In the genomic region with DNA sequence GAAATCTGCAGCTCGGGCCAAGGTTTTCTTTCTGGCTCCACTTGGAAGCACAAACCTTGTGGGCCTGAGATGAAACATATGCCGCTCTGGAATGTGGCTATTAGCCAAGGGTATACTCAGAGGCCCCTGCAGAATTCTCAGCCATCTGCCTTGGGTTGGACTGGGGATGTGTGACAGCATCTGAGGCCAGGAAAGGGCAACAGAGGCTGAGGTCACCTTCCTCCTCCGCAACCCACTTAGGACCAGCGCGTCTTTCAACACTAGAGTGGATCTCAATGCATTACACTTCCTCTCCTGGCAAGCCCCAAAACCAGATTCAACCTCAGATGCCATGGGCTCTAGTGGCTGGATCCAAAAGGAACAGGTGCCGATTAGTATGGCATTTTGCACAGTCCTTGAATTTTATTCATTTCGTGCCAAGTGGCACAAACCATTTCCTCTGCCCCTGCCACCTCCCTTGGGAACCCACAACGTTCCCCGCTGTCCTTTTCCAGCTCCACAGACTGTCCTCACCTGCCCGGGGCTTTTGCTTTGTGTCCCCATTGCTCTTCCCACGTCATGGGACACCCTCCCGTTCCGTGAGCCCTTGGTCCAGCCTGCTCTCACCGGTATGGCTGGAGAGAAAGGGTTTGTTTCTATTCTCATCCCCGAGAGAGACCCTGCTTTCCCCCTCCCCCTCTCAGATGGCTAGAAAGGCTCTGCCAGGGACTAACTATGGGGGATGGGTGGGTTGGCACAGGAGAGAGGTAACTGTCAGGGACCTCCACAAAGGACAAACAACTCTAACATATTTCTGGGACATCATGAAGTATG, we compare ENCODE assay signal across 9 mouse cellular contexts.
A peak's percentile ranks its signal among the peaks of the same experiment; 100 is the strongest.
DNase-seq lines count a peak whose midpoint lies in the region; ATAC-seq and TF ChIP-seq lines count a peak whose summit lies in the region.
"Had no signal": no experiment of that assay in that cellular context is flagged by ENCODE, and none has a peak within 500 bp of the region (broad histone marks: within the 10 kb centered on the region; RNA-seq: fewer than 3 reads in every experiment).

No protein-coding gene starts in this region.

- DNase-seq in kidney, postnatal 10 days: peak; percentile 35
- no peak for DNase-seq in kidney, postnatal 14 days
- DNase-seq in cerebellum, adult 9-10 months: peak; percentile 98
- DNase-seq in midbrain, postnatal 0 days (ENCODE audit: low spot score): peak; percentile 82
- no peak for DNase-seq in right cerebral cortex, postnatal 14 days
- no peak for DNase-seq in thymus, postnatal 14 days

- no peaks in the 10 kb centered on the region for H3K36me3 ChIP-seq in heart, embryonic 15.5 days
- no peaks in the 10 kb centered on the region for H3K36me3 ChIP-seq in midbrain, postnatal 0 days (ENCODE audit: insufficient read depth, low read length)

- H3K9me3 ChIP-seq in heart, embryonic 15.5 days (replicated peaks): no peaks in the 10 kb centered on the region
- H3K9me3 ChIP-seq in midbrain, postnatal 0 days (ENCODE audit: low read length): no peaks in the 10 kb centered on the region

- no peaks in the 10 kb centered on the region for H3K27me3 ChIP-seq in heart, embryonic 15.5 days
- H3K27me3 ChIP-seq in midbrain, postnatal 0 days (ENCODE audit: insufficient read depth, low read length): peaks cover 9% of the 10 kb centered on the region; the same call in 1 of the 2 replicates

- H3K9ac ChIP-seq in heart, embryonic 15.5 days: no peak overlapping the region
- no peak overlapping the region for H3K9ac ChIP-seq in midbrain, postnatal 0 days (replicated peaks; ENCODE audit: low read length, poor library complexity, severe bottlenecking)

- peaks cover 86% of the 10 kb centered on the region for H3K4me1 ChIP-seq in heart, embryonic 15.5 days (replicated peaks)
- peaks cover 1% of the 10 kb centered on the region for H3K4me1 ChIP-seq in midbrain, postnatal 0 days (ENCODE audit: insufficient read depth, low read length)

- peak overlapping the region; percentile 44 for H3K4me2 ChIP-seq in heart, embryonic 15.5 days
- H3K4me2 ChIP-seq in midbrain, postnatal 0 days (ENCODE audit: low read depth, low read length, poor library complexity, severe bottlenecking): no peak overlapping the region

- 20% methylated on average over 15 of the region's 15 CpGs for WGBS in heart, embryonic 15.5 days
- 48% methylated on average over 15 of the region's 15 CpGs for WGBS in midbrain, postnatal 0 days

- no peak for TF ChIP-seq CTCF in midbrain, postnatal 0 days (IDR thresholded peaks at IDR 0.05)

- peak overlapping the region; percentile 80 for H3K27ac ChIP-seq in heart, embryonic 15.5 days
- no peak overlapping the region for H3K27ac ChIP-seq in midbrain, postnatal 0 days (ENCODE audit: low read depth, low read length)
- H3K27ac ChIP-seq: heart, adult 2 months had no signal

- H3K4me3 ChIP-seq in heart, embryonic 15.5 days: no peak overlapping the region
- H3K4me3 ChIP-seq in midbrain, postnatal 0 days (ENCODE audit: low read depth, low read length): no peak overlapping the region
- H3K4me3 ChIP-seq: heart, adult 2 months had no signal

- ATAC-seq in heart, embryonic 15.5 days (replicated peaks; ENCODE audit: insufficient number of reproducible peaks, insufficient read depth, low FRiP score, low read depth): peak; percentile 82
- ATAC-seq in midbrain, postnatal 0 days (ENCODE audit: low FRiP score): peak; percentile 11; the same call in 1 of the 2 replicates
- no peak for ATAC-seq in granulocyte monocyte progenitor cell, adult 5-6 weeks (replicated peaks; ENCODE audit: poor library complexity, severe bottlenecking)

Comparison
In these comparisons a context has a peak if more than half of its experiments do, and no peak if none do; other contexts are left out.
1. DNase-seq: peak in kidney, postnatal 10 days (single experiment), cerebellum, adult 9-10 months (single experiment) and midbrain, postnatal 0 days (single experiment); none in kidney, postnatal 14 days (single experiment), right cerebral cortex, postnatal 14 days (single experiment) and thymus, postnatal 14 days (single experiment).